Mouse (Mus musculus) ES-Bruce4 (cell line): ENCODE measurements around the gene Arsj. TPM values are rescaled to one million over a fixed set of nuclear protein-coding genes. Genes with fewer than 3 reads are reported as not detected.

Experiments
- H3K27ac ChIP-seq: 2 replicates; pipeline ENCODE4 v1.5.1; 2012; ENCODE audit warnings: low read length, inconsistent platforms; ENCODE audit not compliant: insufficient read depth
- H3K27me3 ChIP-seq: 2 replicates; pipeline ENCODE4 v1.6.1; 2012; ENCODE audit warnings: mild to moderate bottlenecking, low read length, inconsistent platforms; ENCODE audit not compliant: control insufficient read depth, poor library complexity, insufficient read depth, severe bottlenecking
- H3K36me3 ChIP-seq: 2 replicates; pipeline ENCODE4 v1.6.1; 2012; ENCODE audit warnings: inconsistent platforms, mild to moderate bottlenecking, low read length, moderate library complexity; ENCODE audit not compliant: control insufficient read depth, poor library complexity, insufficient read depth, severe bottlenecking
- H3K4me1 ChIP-seq: one replicate; pipeline ENCODE4 v1.8.1; 2011; ENCODE audit warnings: low read length; ENCODE audit not compliant: control insufficient read depth, insufficient read depth
- H3K4me3 ChIP-seq: 2 replicates; pipeline ENCODE4 v1.5.1; 2011; ENCODE audit warnings: low read depth, mild to moderate bottlenecking, low read length
- H3K9ac ChIP-seq: 2 replicates; pipeline ENCODE4 v1.6.1; 2012; ENCODE audit warnings: low read depth, mild to moderate bottlenecking, inconsistent platforms; ENCODE audit not compliant: poor library complexity, severe bottlenecking
- H3K9me3 ChIP-seq: replicated peaks from 2 replicates; pipeline ENCODE4 v1.6.1; 2012; ENCODE audit warnings: mild to moderate bottlenecking, low read length, inconsistent platforms; ENCODE audit not compliant: control insufficient read depth, poor library complexity, insufficient read depth, severe bottlenecking
- CTCF ChIP-seq: IDR thresholded peaks from one replicate; pipeline ENCODE4 v1.8.1; 2011; ENCODE audit warnings: low read depth, low read length
- EP300 ChIP-seq: IDR thresholded peaks from 2 replicates; pipeline ENCODE4 v1.6.1; 2011; ENCODE audit warnings: low read depth, low read length; ENCODE audit not compliant: insufficient read depth
- POLR2A ChIP-seq: IDR thresholded peaks from one replicate; pipeline ENCODE4 v1.8.1; 2011; ENCODE audit warnings: low read length; ENCODE audit not compliant: insufficient read depth
- polyA plus RNA-seq: library from polyadenylated mRNA; stranded (reverse); fragments of >200 nt; gene quantifications from 2 replicates; pipeline ENCODE4 v1.2.4, GENCODE M21; 2011; ENCODE audit warnings: low read depth; ENCODE audit not compliant: missing spikeins, insufficient read depth, insufficient read length

Arsj gene
- 0.15 and 0.33 TPM in 2 replicates for polyA plus RNA-seq

DNA sequence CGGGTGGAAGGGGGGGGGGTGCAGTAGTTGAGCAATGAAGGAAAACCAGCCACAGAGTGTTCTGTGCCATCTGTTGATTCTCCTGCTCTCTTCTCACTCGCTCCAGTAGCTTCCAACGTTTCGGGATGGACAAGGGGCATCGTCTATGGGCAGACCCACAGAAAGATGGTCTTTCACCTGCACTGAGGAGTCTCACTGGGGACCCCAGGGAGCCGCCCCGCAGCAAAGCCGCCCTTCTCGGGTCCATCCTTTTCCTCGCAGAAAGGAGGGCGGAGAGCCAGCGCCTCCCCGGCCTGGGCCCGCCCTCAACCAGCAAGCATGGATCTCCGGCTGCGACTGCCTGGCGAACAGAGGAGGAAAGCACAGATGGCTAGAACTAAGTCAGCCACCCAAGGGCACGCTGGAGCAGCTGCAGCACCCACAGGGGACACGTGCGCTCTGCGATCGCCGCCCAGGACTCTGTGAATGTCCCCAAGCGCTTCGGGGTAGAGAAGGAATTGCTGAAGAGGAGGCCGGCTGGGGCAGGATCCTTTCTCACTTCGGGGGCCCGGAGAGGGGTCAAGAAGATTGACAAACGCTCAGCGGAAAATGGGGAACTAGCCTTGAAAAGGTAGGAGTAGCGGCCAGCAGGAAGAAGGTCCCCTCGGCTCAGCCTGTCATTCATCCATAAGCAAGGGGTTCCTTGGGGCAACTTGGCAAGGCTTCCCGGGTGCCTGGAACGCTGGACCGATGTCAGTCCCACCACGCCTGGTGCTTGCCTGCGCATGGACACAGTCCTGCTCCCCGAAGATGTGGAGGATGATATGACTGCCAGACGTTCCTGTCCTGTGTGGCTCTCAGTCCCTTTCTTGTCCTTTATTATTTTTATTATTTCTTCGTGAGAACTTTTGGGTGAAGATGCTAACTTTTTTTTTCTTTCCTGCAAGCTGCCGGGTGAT, at the start of gene Arsj:
Gene Arsj (plus strand): TSS at position 117 of the 938 bp plus-strand sequence.
- H3K4me3 ChIP-seq = peak within 1 kb of the TSS; percentile 41
- peaks cover 3% of the 10 kb centered on the region; the same call in 1 of the 2 replicates for H3K27me3 ChIP-seq
- no peak within 1 kb of the TSS for H3K9ac ChIP-seq
- no peaks in the 10 kb centered on the region for H3K9me3 ChIP-seq
- H3K27ac ChIP-seq = no peak within 1 kb of the TSS
- no peaks in the 10 kb centered on the region for H3K36me3 ChIP-seq
- H3K4me1 ChIP-seq = no peaks in the 10 kb centered on the region
- TF ChIP-seq CTCF = no peak
- TF ChIP-seq EP300 = no peak
- no peak for TF ChIP-seq POLR2A

DNA sequence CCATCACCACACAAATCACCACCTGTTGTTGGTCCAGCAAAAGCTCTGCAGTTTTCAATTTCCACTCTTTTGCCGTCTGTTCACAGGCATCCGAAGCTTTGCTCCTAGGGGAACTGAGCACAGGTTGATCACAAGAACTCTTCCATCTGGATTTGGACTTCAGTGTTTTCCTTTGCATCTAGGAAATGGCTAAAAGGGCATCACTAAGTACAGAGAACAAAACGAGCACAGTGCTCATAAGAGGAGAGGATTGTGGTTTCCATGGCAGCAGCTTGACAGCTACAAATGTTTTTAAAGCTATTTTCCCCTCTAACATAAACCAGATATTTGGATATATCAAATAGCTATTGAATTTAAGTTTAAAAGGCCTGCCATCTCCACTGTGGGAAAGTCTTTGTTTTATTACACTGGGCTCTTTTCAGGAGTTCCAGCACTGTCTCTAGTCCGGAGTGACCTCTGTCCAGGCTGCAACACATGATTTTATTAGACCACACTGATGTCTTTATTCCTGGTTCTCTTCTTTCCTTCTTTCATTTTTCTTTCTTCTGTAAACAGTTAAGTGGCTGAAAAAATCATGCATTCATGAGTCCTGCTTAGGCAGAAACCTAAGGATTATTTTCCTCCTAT, 38.5 kb upstream of the Arsj start:
- TF ChIP-seq CTCF (no peak), POLR2A (no peak), EP300 (no peak)
- Histone ChIP-seq H3K9ac (no peak overlapping the region), H3K27ac (no peak overlapping the region)

DNA sequence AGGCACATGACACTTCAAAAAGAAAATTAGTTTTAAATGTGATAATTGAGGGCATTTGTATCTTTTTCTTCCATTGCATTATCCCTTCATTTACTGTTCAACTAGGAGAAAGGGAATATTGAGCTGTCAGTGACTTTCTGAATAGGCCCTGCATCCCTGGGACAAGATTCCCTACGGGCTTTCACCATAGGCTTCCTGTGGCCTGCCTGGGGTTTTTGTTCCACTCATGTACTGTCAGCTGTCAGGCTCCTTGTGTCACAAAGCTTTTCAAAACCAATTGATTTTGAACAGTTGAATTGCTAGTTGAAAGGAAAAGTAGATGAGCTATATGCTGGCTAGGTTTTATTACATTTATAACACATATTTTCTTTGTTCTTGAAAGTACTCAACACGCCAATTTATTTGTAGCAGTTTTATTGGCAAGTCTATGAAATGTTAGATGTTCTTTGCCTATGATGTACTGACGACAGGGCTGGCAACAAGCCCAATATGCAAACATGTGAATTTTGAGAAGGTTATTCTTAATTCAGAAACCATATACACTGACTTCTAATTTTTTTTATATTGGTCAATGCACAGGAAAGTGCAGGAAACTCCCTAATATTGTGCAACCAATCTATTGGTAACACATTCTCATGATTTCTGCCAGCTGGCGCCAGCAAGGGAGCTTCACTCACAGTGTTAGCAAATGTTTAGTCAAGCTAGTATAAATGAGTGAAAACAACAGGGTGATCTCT, 37.4 kb upstream of the Arsj start:
- no peak overlapping the region for H3K9ac ChIP-seq
- H3K9me3 ChIP-seq = no peaks in the 10 kb centered on the region
- H3K27ac ChIP-seq = no peak overlapping the region
- no peaks in the 10 kb centered on the region for H3K36me3 ChIP-seq
- H3K4me3 ChIP-seq = no peak overlapping the region
- TF ChIP-seq CTCF = no peak
- TF ChIP-seq POLR2A = no peak
- no peak for TF ChIP-seq EP300
- H3K27me3 ChIP-seq = no peaks in the 10 kb centered on the region
- H3K4me1 ChIP-seq = no peaks in the 10 kb centered on the region

More for the DNA sequence above, 38.5 kb upstream of the Arsj start:
- no peaks in the 10 kb centered on the region for H3K27me3 ChIP-seq
- no peaks in the 10 kb centered on the region for H3K36me3 ChIP-seq
- H3K4me3 ChIP-seq = no peak overlapping the region
- no peaks in the 10 kb centered on the region for H3K9me3 ChIP-seq
- no peaks in the 10 kb centered on the region for H3K4me1 ChIP-seq

DNA sequence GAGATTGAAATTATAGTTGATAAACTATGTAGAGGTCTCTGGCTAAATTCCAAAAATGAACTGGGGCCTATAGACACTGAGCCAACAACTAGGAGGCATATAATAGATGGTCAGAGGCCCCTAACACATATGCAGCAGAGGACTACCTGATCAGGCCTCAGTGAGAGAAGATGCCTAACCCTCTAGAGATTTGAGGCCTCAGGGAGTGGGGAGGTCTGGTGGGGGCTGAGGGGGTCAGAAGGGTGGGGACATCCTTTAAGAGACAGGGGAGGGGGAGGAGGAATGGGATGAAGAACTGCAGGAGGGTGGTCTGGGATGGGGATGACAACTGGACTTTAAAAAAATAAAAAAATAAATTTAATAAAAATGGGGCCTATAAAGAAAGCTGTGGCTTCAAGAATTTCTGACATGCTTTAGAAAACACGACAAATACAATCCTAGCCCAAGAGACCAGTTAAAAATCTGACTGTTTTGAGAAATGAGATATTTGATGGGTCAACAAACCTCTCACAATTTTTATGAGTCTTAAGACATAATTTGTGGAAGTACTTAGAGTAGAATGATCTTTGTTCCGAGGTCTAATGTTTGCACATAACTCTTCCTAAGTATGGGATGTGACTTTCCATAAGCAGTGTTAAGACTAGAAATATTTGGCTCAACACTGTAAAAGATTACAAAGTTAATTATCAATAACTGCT, 36.7 kb upstream of the Arsj start:
- no peak overlapping the region for H3K4me3 ChIP-seq
- H3K36me3 ChIP-seq = no peaks in the 10 kb centered on the region
- H3K9me3 ChIP-seq = no peaks in the 10 kb centered on the region
- no peak overlapping the region for H3K27ac ChIP-seq
- TF ChIP-seq EP300 = no peak
- TF ChIP-seq CTCF = no peak
- no peak for TF ChIP-seq POLR2A
- H3K9ac ChIP-seq = no peak overlapping the region
- H3K4me1 ChIP-seq = no peaks in the 10 kb centered on the region
- H3K27me3 ChIP-seq = no peaks in the 10 kb centered on the region

DNA sequence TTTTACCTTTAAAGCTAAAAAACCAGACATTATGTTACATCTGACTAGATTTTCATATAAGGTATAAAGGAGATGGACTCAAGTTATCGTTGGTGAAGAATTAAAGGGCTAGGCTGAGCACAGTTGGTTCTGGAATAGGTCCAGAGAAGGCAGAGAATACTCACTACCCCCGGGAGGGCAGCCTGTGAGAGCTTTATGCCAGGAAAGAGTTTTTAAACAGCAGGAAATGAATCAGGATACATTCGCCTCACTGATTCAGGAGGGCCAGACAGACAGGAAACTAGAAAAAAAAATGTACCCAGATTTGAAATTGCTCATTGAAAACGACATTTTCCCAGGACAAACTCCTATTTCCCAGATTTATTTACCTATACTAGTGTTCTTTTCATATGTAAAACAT, 28.2 kb upstream of the Arsj start:
- H3K4me1 ChIP-seq = no peaks in the 10 kb centered on the region
- TF ChIP-seq CTCF (no peak), POLR2A (no peak), EP300 (no peak)
- H3K9ac ChIP-seq = no peak overlapping the region
- H3K27ac ChIP-seq = no peak overlapping the region
- no peaks in the 10 kb centered on the region for H3K27me3 ChIP-seq
- no peaks in the 10 kb centered on the region for H3K9me3 ChIP-seq
- no peaks in the 10 kb centered on the region for H3K36me3 ChIP-seq
- no peak overlapping the region for H3K4me3 ChIP-seq
